Mouse (Mus musculus): ENCODE measurements around the gene 1810010H24Rik. TPM values are rescaled to one million over a fixed set of nuclear protein-coding genes. Genes with fewer than 3 reads are reported as not detected.

1810010H24Rik gene
- polyA plus RNA-seq, 1 experiment from 2014 or later = 1.9 TPM

- no peak overlapping the region for H3K4me2 ChIP-seq (ENCODE audit: low read depth, low read length)
- H3K27ac ChIP-seq (ENCODE audit: low read length) = no peak overlapping the region
- no peak for ATAC-seq
- H3K9me3 ChIP-seq (ENCODE audit: control insufficient read depth, low read length) = no peaks in the 10 kb centered on the region
- H3K9ac ChIP-seq (ENCODE audit: low read depth, low read length) = no peak overlapping the region
- H3K4me3 ChIP-seq (ENCODE audit: low read length) = no peak overlapping the region
- no peaks in the 10 kb centered on the region for H3K36me3 ChIP-seq (ENCODE audit: control insufficient read depth, insufficient read depth, low read length)
- 52% methylated on average over 19 of the region's 19 CpGs for WGBS
- H3K27me3 ChIP-seq (replicated peaks; ENCODE audit: control insufficient read depth, insufficient read depth, low read length) = no peaks in the 10 kb centered on the region
- H3K4me1 ChIP-seq (ENCODE audit: control insufficient read depth, insufficient read depth, low read length) = peaks cover 34% of the 10 kb centered on the region
Measured at GRCm38 (mm10) chr11:107029536-107029935, 4.1 kb downstream of the 1810010H24Rik start.

- Histone ChIP-seq H3K4me1 (ENCODE audit: control insufficient read depth, insufficient read depth, low read length) (peaks cover 17% of the 10 kb centered on the region), H3K27ac (ENCODE audit: low read length) (no peak overlapping the region), H3K9me3 (ENCODE audit: control insufficient read depth, low read length) (no peaks in the 10 kb centered on the region), H3K9ac (ENCODE audit: low read depth, low read length) (no peak overlapping the region), H3K27me3 (replicated peaks; ENCODE audit: control insufficient read depth, insufficient read depth, low read length) (no peaks in the 10 kb centered on the region), H3K4me3 (ENCODE audit: low read length) (no peak overlapping the region), H3K4me2 (ENCODE audit: low read depth, low read length) (no peak overlapping the region), H3K36me3 (ENCODE audit: control insufficient read depth, insufficient read depth, low read length) (no peaks in the 10 kb centered on the region)
- 63% methylated on average over 7 of the region's 7 CpGs for WGBS
- no peak for ATAC-seq
Measured at GRCm38 (mm10) chr11:107031635-107032034, 6.2 kb downstream of the 1810010H24Rik start.

- Histone ChIP-seq H3K9ac (ENCODE audit: low read depth, low read length) (no peak overlapping the region), H3K36me3 (ENCODE audit: control insufficient read depth, insufficient read depth, low read length) (no peaks in the 10 kb centered on the region), H3K4me1 (ENCODE audit: control insufficient read depth, insufficient read depth, low read length) (0 out of 2 replicates have a peak, but pooled peaks cover 7% of the 10 kb centered on the region), H3K27ac (ENCODE audit: low read length) (no peak overlapping the region), H3K4me3 (ENCODE audit: low read length) (no peak overlapping the region), H3K9me3 (ENCODE audit: control insufficient read depth, low read length) (no peaks in the 10 kb centered on the region), H3K4me2 (ENCODE audit: low read depth, low read length) (no peak overlapping the region), H3K27me3 (replicated peaks; ENCODE audit: control insufficient read depth, insufficient read depth, low read length) (no peaks in the 10 kb centered on the region)
- WGBS = 82% methylated on average over 10 of the region's 10 CpGs
- no peak for ATAC-seq
Measured at GRCm38 (mm10) chr11:107034085-107034810, 8.8 kb downstream of the 1810010H24Rik start.

GRCm38 (mm10) chr11:107039417-107039816, 13.9 kb downstream of the 1810010H24Rik start:
- Histone ChIP-seq H3K36me3 (ENCODE audit: control insufficient read depth, insufficient read depth, low read length) (peaks cover 13% of the 10 kb centered on the region), H3K27me3 (replicated peaks; ENCODE audit: control insufficient read depth, insufficient read depth, low read length) (no peaks in the 10 kb centered on the region), H3K4me1 (ENCODE audit: control insufficient read depth, insufficient read depth, low read length) (no peaks in the 10 kb centered on the region), H3K9ac (ENCODE audit: low read depth, low read length) (no peak overlapping the region), H3K9me3 (ENCODE audit: control insufficient read depth, low read length) (no peaks in the 10 kb centered on the region), H3K27ac (ENCODE audit: low read length) (no peak overlapping the region), H3K4me3 (ENCODE audit: low read length) (no peak overlapping the region), H3K4me2 (ENCODE audit: low read depth, low read length) (no peak overlapping the region)
- ATAC-seq = peak; percentile 36; the same call in 1 of the 2 replicates
- 90% methylated on average over 5 of the region's 5 CpGs for WGBS

GRCm38 (mm10) chr11:107041396-107041795, 15.9 kb downstream of the 1810010H24Rik start:
- no peak overlapping the region for H3K4me2 ChIP-seq (ENCODE audit: low read depth, low read length)
- no peak for ATAC-seq
- no peak overlapping the region for H3K27ac ChIP-seq (ENCODE audit: low read length)
- 84% methylated on average over 3 of the region's 3 CpGs for WGBS
- H3K9me3 ChIP-seq (ENCODE audit: control insufficient read depth, low read length) = no peaks in the 10 kb centered on the region
- no peak overlapping the region for H3K9ac ChIP-seq (ENCODE audit: low read depth, low read length)
- no peak overlapping the region for H3K4me3 ChIP-seq (ENCODE audit: low read length)
- peaks cover 13% of the 10 kb centered on the region for H3K36me3 ChIP-seq (ENCODE audit: control insufficient read depth, insufficient read depth, low read length)
- no peaks in the 10 kb centered on the region for H3K27me3 ChIP-seq (replicated peaks; ENCODE audit: control insufficient read depth, insufficient read depth, low read length)
- no peaks in the 10 kb centered on the region for H3K4me1 ChIP-seq (ENCODE audit: control insufficient read depth, insufficient read depth, low read length)

- no peak overlapping the region for H3K27ac ChIP-seq (ENCODE audit: low read length)
- no peak overlapping the region for H3K4me3 ChIP-seq (ENCODE audit: low read length)
- 80% methylated on average over 11 of the region's 11 CpGs for WGBS
- H3K27me3 ChIP-seq (replicated peaks; ENCODE audit: control insufficient read depth, insufficient read depth, low read length) = no peaks in the 10 kb centered on the region
- peaks cover 20% of the 10 kb centered on the region for H3K36me3 ChIP-seq (ENCODE audit: control insufficient read depth, insufficient read depth, low read length)
- ATAC-seq = no peak
- no peaks in the 10 kb centered on the region for H3K9me3 ChIP-seq (ENCODE audit: control insufficient read depth, low read length)
- H3K4me1 ChIP-seq (ENCODE audit: control insufficient read depth, insufficient read depth, low read length) = no peaks in the 10 kb centered on the region
- H3K9ac ChIP-seq (ENCODE audit: low read depth, low read length) = no peak overlapping the region
- no peak overlapping the region for H3K4me2 ChIP-seq (ENCODE audit: low read depth, low read length)
Measured at GRCm38 (mm10) chr11:107043361-107043760, 17.9 kb downstream of the 1810010H24Rik start.

GRCm38 (mm10) chr11:107044321-107044720, 18.8 kb downstream of the 1810010H24Rik start:
- peak; percentile 75 for ATAC-seq
- 0 out of 2 replicates have a peak overlapping the region, but pooled peaks have one; percentile 6 for H3K27ac ChIP-seq (ENCODE audit: low read length)
- H3K9ac ChIP-seq (ENCODE audit: low read depth, low read length) = no peak overlapping the region
- no peaks in the 10 kb centered on the region for H3K27me3 ChIP-seq (replicated peaks; ENCODE audit: control insufficient read depth, insufficient read depth, low read length)
- no peaks in the 10 kb centered on the region for H3K9me3 ChIP-seq (ENCODE audit: control insufficient read depth, low read length)
- WGBS = 29% methylated on average over 5 of the region's 5 CpGs
- H3K36me3 ChIP-seq (ENCODE audit: control insufficient read depth, insufficient read depth, low read length) = peaks cover 20% of the 10 kb centered on the region
- H3K4me2 ChIP-seq (ENCODE audit: low read depth, low read length) = no peak overlapping the region
- no peak overlapping the region for H3K4me3 ChIP-seq (ENCODE audit: low read length)
- no peaks in the 10 kb centered on the region for H3K4me1 ChIP-seq (ENCODE audit: control insufficient read depth, insufficient read depth, low read length)

- no peak for ATAC-seq
- Histone ChIP-seq H3K27ac (ENCODE audit: low read length) (no peak overlapping the region), H3K27me3 (replicated peaks; ENCODE audit: control insufficient read depth, insufficient read depth, low read length) (no peaks in the 10 kb centered on the region)
Measured at GRCm38 (mm10) chr11:107045546-107045945, 20.1 kb downstream of the 1810010H24Rik start.

GRCm38 (mm10) chr11:107046766-107047620, 21.5 kb downstream of the 1810010H24Rik start:
- no peak overlapping the region for H3K9ac ChIP-seq (ENCODE audit: low read depth, low read length)
- H3K4me1 ChIP-seq (ENCODE audit: control insufficient read depth, insufficient read depth, low read length) = no peaks in the 10 kb centered on the region
- H3K27ac ChIP-seq (ENCODE audit: low read length) = no peak overlapping the region
- WGBS = 90% methylated on average over 15 of the region's 15 CpGs
- H3K4me3 ChIP-seq (ENCODE audit: low read length) = no peak overlapping the region
- ATAC-seq = no peak
- no peaks in the 10 kb centered on the region for H3K27me3 ChIP-seq (replicated peaks; ENCODE audit: control insufficient read depth, insufficient read depth, low read length)
- H3K9me3 ChIP-seq (ENCODE audit: control insufficient read depth, low read length) = no peaks in the 10 kb centered on the region
- H3K36me3 ChIP-seq (ENCODE audit: control insufficient read depth, insufficient read depth, low read length) = peaks cover 22% of the 10 kb centered on the region; the same call in 1 of the 2 replicates
- H3K4me2 ChIP-seq (ENCODE audit: low read depth, low read length) = no peak overlapping the region

More at GRCm38 (mm10) chr11:107045546-107045945, 20.1 kb downstream of the 1810010H24Rik start:
- 91% methylated on average over 4 of the region's 4 CpGs for WGBS
- H3K4me2 ChIP-seq (ENCODE audit: low read depth, low read length) = no peak overlapping the region
- H3K36me3 ChIP-seq (ENCODE audit: control insufficient read depth, insufficient read depth, low read length) = peaks cover 20% of the 10 kb centered on the region
- no peak overlapping the region for H3K4me3 ChIP-seq (ENCODE audit: low read length)
- no peak overlapping the region for H3K9ac ChIP-seq (ENCODE audit: low read depth, low read length)
- no peaks in the 10 kb centered on the region for H3K4me1 ChIP-seq (ENCODE audit: control insufficient read depth, insufficient read depth, low read length)
- H3K9me3 ChIP-seq (ENCODE audit: control insufficient read depth, low read length) = no peaks in the 10 kb centered on the region
